Mouse (Mus musculus): ENCODE results near the gene Lhpp. TPM values are rescaled to one million over a fixed set of nuclear protein-coding genes. Genes with fewer than 3 reads are reported as not detected.

Lhpp gene
- polyA plus RNA-seq, 1 experiment = 26.7 TPM

GRCm38 (mm10) chr7:132754389-132754750 is 143.9 kb downstream of the Lhpp start:
- WGBS = 34% methylated on average over 3 of the region's 3 CpGs
- Histone ChIP-seq H3K27ac (ENCODE audit: insufficient read depth, low read length) (peak overlapping the region; percentile 47; the same call in 1 of the 2 replicates), H3K4me3 (replicated peaks; ENCODE audit: insufficient read depth, low read depth, low read length) (no peak overlapping the region), H3K4me1 (ENCODE audit: control insufficient read depth, insufficient read depth, low read length) (peaks cover 65% of the 10 kb centered on the region), H3K27me3 (ENCODE audit: control insufficient read depth, insufficient read depth, low read length) (no peaks in the 10 kb centered on the region)
- no peak for DNase-seq
- TF ChIP-seq POLR2A (IDR thresholded peaks at IDR 0.05; ENCODE audit: borderline replicate concordance, insufficient read depth, low read length) (no peak), CTCF (IDR thresholded peaks at IDR 0.05; ENCODE audit: borderline replicate concordance, insufficient read depth, low read depth, low read length) (no peak)

Other genes with a start within 250 kb of the Lhpp start
- gene Oat, start 34.2 kb upstream of the Lhpp start, polyA plus RNA-seq (2012; rRNA removed) = 98.5 and 111 TPM in 2 replicates
- not detected in 2 replicates for gene Nkx1-2, start 11.0 kb upstream of the Lhpp start, polyA plus RNA-seq (2012; rRNA removed)
- 37.3 and 37.8 TPM in 2 replicates for gene Fam53b, start 203.2 kb downstream of the Lhpp start, polyA plus RNA-seq (2012; rRNA removed)
- gene Eef1akmt2, start 242.0 kb downstream of the Lhpp start, polyA plus RNA-seq (2012; rRNA removed) = 44.7 and 46.3 TPM in 2 replicates
- 28.8 and 28.9 TPM in 2 replicates for gene Abraxas2, start 248.6 kb downstream of the Lhpp start, polyA plus RNA-seq (2012; rRNA removed)